Mouse (Mus musculus) fat pad, adult 2 months (tissue): ENCODE measurements around the gene Col9a3.

Experiments used
- DNase-seq: peaks from one replicate; pipeline ENCODE4 v3.0.0-alpha.2; 2011; ENCODE audit warnings: low read depth, low spot score; ENCODE audit errors: extremely low read depth

The Col9a3 gene

DNA sequence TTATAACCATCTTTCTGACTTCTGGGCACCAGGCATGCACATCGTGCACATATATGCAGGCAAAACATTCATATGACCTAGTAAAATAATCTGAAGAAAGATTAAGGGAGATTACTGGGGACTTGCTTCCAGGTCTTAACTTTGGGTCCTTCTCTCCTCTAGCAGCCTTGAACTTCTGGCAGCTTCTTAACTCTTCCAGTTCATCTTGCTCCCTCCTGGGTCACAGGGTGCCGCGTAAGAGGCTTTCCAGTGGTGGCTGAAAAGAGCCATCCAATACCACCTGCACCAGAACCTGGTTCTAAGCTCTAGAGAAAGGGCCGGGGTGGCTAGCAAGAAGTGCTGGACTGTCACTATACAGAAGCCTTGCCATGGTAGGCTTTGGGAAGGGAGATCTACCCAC is at the start of gene Col9a3:
Gene Col9a3, plus strand, starts transcription at position 301 of the 400 bp plus-strand sequence.
- DNase-seq, result no peak

DNA sequence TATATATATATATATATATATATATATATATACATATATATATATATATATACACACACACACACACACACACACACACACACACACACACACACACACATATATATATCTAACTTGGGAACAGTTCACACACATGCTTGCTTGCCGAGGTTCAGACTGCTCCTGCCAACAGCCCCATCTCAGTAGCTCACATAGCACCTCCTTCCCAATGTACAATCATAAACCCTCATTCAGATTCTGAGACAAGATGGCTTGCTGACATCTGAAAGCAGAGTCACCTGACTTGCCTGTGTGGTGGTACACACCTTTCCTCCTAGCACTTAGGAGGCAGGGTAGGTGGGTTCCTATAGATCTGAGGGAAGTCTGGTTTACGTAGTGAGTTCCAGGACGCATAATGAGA is 45.2 kb upstream of the Col9a3 start:
- DNase-seq, result no peak

DNA sequence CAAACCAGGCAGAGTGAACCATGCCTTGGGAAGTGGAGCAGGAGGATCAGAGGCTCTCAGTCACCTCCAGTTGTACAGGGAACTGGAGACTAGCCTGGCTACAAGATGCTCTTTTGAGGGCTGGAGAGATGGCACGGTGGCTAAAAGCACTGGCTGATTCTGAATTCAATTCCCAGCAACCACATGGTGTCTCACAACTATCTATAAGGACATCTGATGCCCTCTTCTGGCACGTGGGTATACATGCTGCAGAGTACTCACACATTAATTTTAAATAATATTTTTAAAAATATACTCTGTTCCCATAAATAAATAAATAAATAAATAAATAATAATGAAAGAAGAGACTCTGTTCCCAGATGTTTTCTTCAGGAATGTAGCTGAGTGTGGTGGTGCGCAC is 42.4 kb upstream of the Col9a3 start:
- no peak for DNase-seq

DNA sequence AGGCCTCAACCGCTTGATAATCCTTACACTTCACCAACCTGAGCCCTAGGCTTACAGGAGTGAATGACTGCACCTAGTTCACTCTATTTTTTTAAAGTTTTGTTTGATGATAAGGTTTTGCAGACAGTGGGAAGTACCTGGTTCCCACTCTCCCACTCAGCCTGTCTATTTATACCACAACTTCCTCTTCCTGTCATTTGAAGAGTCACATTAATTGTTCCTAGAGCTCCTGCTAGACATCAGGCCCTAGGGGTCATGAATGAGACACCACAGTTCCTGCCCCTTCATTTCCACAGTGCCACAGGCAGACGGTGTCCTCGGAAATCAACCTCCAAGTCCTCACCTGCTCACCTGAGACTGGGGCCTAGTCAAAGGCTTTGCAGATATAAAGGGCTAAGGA is 41.1 kb upstream of the Col9a3 start:
- DNase-seq, result no peak

DNA sequence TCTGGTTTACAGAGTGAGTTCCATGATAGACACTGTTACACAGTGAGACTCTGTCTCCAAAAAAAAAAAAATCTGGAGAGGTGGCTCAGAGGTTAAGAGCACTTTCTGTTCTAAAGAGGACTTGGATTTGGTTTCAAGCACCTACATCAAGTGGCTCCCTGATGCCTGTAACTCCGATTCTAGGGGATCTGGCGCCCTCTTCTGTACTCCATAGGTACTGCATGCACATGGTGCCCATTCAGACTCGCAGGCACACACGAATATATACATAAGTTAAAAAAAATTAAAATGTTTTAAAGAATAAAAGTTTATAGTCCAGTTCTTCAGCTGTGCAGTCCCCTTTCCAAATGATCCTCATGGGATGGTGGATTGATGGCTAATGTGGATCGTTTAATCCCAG is 37.3 kb upstream of the Col9a3 start:
- no peak for DNase-seq

DNA sequence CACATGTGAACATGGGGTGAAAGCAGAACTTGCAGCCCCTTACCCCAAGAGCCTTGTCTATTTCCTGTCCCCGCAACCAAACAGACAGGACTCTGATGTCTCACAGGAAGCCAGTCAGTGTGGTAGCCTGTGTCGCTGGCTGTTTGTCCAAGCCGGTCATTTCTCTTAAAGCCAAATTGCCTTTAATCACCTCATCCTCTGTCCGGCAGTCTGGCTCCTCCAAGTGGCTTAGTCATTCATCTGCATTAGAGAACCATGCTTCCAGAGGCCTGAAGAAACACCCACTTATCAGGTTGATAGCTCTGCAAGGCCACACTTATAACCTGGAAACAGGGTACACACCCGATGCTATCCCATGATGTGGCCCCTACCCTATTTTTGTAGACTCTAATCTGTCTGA is 35.4 kb upstream of the Col9a3 start:
- no peak for DNase-seq

DNA sequence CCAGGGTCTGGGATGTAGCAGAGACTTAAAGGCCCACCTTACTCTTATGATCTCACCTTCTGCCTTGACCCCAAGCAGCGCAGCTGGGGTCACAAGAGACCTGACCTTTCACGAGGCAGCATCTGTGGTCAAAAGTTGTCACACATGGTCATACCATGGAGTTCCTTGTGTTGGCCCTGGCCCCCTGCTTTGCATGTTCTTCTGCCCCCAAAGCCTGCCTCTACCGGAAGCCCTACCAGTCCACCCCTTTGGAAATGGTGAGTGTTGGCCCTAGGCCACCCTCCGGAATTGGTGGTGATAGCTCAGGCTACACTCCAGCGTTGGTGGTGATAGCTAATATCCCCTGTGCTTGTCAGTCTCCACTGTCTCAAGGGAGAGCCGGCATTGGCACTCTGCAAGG is 34.3 kb upstream of the Col9a3 start:
- DNase-seq, result no peak

DNA sequence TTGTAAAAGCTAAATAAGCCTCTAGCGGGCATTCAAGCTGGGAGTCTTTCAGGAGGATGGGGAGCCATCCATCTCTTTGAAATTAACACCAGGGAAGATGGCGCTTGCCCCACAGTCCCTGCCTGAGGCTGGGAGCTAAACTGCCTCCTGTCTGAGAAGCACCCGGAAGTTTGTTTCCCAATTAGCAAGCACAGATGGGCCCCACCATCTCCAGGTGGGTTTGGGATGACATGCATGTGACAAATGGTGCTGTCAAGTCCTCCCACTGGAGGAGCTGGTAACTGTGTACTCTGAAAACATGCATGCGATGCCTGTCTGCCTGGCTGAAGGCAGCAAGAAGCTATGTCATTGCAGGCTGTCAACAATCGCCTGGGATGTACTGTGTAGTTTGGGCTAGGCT is 33.7 kb upstream of the Col9a3 start:
- no peak for DNase-seq

DNA sequence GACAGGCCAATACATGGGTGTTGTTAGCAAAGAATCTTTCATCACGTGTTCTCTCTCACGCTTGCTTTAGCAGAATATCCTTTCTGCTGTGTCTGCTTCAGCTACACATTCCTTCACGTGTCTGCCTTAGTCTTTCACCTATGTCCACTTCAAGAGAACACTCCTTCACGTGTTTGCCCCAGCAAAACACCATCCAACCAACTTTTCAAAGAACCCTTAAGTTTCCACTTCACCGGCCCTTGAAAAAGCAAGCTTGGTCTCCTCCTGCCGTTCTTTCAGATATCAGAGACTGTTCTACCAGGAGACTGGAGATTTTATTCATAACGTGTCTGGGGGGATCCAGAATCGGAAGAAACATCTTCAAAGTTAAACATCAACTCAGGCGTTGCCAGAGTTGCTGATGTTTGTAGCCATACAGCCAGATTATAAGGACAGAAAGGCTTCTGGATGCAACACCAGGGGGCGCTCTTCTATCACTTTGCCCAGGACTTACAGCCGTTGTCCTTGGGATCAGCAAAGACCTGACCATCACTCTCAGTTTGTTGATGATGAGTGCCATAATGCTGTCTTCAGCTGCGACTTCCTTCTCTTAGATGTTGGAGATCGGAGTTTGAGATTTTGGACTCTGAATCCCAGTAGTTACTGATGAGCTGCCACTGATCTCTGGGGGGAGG is 31.2 kb upstream of the Col9a3 start:
- DNase-seq, result no peak

DNA sequence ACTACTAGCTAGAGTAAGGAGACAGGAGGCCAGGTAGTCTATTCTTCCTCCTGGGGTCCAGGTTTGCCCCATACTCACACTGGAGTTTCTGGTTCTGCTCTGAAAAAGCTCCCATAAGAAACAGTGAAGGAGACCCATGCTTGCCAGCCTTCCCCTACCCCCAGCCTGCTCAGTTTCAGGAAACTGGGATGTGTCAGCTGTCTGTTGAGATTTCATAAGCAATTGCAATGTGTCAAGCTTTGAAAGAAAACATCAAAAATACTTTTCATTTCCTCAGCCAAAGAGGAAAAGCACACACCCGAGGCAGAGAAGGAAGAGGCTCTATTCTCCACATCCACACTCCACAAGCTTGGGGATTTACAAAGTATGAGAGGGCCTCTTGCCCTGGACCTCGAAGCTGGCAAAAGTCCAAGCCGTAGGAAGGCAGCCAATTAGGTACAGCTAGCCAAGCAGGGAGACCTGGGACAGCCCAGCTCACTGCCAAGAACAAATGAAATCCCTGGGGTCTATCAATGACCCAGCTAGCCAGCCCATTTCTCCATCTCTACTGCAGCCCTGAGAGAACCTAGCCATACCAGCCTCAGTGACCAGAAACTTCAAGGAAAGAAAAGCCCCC is 28.5 kb upstream of the Col9a3 start:
- DNase-seq, result no peak

DNA sequence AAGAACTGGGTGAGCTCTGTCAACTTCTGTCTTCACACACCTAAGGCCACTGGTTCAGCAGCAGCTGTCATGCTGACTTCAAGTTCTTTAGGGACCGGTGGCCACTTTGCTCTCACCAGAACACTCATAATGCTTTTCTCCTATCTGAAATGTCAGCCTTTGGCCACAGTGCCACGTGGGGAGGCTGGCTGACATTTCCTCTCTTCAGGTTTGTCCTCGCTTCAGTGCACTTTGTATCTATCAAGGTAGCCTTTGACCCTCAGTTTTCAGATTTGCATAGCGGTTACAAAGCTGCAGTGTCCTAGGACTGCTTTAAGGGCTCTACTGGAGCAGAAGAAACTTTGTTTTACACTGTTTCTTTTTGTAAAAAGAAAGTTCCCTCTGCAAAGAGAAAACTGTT is 21.1 kb upstream of the Col9a3 start:
- DNase-seq, result no peak

DNA sequence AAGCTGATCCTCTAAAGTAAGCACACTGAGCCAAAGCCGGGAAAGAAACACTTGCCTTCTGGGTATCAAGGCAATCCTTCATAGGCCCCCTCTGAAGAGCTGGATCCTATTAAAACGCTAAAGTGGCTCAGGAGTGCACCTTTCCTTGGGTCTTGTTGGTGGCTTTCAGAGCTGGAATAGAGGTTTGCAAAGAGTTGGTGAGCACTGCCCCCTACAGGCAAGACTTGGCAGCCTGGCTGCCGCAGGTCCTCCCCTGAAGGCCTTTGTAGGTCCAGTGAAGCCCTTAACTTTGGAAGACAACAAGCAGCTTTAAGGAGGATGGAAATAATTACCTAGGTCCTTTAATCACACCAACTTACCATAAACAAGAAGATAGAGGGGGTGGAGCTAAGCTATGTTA is 18.9 kb upstream of the Col9a3 start:
- DNase-seq, result no peak

DNA sequence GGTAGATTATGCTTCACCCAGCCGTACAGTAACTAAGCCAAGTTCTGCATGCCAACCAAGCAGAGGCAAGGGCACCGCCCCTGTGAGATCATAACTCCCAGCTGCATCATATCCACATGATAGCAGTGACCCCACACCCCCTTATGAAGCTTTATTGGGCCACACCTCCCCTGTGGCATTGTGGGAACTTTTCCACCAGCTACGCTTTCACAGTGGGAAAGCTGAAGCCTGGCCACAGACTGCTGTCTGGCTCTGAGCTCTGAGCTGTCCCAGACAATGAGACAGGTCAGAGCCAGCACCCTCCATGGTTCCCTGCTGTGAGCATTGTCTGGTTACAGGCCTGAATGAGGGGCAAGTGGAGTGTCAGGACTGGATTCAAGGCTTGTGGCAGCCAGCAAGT is 16.6 kb upstream of the Col9a3 start, which contains the start of gene Mrgbp:
Gene Mrgbp, plus strand, starts transcription at position 303 of the 400 bp plus-strand sequence.
- DNase-seq, result no peak

DNA sequence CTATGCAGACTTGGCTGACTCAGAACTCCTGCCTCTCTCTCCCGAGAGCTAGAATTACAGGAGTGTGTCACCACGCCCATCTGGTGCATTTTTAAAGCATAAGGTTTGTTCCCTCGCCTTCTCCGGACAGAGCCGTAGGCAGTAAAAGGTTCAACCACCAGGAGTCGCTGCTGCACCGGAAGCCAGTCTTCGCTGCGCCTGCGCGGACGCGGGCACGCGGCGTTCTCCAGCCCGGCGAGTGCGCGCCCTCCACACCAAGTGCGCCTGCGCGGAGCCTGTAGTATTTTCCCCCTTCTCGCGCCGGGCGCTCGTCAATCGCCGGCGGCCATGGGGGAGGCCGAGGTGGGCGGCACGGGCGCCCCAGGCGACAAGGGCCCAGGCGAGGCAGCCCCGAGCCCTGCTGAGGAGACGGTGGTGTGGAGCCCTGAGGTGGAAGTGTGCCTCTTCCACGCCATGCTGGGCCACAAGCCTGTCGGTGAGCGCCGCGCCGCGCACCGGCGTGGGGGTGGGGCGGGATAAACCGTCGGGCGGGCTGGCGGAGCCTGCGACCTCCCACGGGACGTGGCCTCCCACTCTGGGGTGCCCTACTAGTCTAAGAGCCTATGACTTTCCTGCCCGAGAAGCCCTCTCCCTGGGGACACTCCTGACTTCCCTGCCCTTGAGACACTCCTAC is 15.0 kb upstream of the Col9a3 start:
- peak; percentile 40 for DNase-seq

DNA sequence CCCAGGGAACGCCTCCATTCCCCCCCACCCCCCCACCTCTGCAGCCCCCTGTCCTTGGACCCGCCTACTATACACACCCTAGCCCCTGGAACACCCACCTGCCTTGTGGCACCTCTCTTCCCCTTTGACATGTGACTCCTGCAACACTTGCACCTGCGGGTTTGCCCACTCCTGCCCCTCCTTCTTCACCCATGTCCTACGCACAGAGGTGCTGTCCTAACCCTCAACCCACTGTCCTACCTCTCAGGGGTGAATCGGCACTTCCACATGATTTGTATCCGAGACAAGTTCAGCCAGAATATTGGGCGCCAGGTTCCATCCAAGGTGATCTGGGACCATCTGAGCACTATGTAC is 14.5 kb upstream of the Col9a3 start:
- DNase-seq, result no peak

DNA sequence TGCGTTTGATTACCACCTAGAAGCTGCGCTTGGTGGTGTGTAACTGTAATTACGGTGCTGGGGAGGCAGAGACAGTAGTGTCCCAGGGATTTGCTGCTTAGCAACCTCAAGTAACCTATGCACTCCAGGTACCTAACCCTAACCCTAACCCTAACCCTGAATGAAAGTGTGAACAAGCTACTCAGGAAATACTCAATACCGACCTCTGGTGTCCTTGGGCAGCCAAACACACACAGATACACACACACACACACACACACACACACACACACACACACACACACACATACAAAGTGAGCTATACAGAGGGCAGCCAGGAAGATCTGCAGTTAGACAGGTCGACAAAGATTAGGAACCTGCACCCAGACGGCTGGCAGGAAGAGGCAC is 8.9 kb upstream of the Col9a3 start:
- no peak for DNase-seq

DNA sequence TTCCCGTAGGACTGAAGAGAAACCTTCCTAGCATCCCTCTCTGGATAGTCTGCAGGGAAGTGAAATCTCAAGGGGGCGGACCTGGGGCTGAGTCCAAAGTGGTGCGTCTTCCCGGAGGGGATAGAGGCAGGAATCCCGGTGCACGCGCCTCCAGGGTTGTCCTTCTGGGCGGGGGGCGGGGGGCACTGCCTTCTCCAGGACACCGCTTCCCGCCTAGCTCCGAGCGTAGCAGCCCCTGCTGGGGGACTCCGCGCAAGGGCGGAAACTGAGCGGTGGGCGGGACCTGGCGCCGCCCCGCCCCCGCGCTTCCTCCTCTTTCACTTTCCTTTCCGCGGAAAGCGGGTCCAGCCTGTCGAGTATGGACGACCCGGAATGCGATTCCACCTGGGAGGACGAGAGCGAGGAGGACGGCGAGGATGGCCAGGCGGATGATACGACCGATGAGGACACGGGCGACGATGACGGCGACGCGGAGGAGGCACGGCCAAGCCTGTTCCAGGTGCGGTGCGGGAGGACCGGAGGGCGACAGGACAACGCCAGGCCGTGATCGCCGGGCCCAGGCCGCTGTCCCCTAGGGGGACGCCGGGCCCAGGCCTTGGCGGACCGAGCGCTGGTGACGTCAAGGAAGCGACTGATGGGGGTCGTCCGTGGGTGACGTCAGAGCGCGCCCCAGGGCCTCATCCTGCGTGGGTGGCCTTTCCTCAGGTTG is 8.3 kb upstream of the Col9a3 start, which contains the start of gene Ogfr:
Gene Ogfr, plus strand, starts transcription at position 123 of the 709 bp plus-strand sequence.
- DNase-seq, result no peak

DNA sequence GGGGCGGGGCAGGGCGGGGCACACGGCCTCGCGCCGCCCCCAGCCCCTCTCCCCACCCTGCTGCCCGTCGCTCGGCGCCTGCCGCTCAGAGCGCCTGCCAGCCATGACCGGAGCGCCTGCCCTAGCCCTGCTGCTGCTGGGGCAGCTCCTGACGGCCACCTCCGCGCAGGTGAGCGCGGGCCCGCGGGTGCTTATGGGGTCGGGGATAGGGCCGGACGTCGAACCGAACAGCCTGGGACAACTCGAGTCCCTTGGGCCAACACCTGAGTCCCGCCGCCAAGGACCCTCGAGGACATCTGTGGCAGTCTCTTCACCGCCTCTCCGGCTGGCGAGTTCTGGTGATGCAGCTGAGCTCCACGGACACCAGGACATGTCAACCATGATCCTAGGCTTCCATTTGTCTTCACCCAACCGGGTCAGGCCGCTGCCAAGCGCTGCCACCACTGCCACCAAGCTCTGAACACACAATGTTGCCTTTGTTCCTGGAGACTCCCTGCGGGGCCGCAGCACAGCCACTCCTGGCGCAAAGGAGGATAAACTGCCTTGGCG is 641 bp downstream of the Col9a3 start:
- no peak for DNase-seq

DNA sequence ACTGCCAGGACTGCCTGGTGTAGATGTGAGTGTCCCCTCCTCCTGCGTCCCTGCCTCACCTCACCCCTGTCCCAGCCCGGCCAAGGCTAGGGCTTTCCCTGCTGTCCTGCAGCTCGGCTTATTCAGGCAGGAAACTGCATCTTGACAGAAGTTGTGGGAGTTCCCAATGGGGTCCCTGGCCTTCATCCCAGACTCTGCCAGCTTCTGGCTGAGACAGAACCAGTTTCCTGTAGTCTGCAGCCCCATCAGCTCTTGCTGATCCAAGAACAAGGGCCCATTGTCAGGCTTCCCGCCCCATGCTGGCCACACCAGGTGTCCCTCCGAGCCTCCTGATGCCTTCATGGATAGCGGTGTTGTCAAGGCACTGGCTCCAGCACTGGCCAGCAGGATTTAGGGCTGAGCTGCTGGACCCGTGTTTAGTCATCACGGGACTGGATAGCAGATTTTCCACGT is 3.0 kb downstream of the Col9a3 start:
- no peak for DNase-seq

DNA sequence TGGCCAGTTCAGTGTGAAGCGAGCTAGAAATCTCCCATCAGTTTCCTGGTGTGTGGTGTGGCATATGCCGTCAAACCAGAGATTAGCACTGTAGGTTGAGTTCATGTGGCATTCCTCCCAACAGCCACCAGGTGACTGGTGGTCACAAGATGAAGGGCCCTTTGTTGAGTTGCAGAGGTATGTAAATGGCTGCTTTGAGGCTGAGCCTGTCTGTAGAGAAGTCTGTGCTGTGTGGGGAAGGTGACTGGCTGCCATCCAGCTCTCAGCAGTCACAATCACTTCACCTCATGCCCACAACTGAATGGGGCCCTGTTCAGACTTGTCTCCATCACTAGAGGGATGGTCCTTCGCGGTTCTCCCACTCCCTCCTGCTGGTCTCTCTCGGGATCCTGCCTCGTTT is 7.2 kb downstream of the Col9a3 start:
- no peak for DNase-seq

DNA sequence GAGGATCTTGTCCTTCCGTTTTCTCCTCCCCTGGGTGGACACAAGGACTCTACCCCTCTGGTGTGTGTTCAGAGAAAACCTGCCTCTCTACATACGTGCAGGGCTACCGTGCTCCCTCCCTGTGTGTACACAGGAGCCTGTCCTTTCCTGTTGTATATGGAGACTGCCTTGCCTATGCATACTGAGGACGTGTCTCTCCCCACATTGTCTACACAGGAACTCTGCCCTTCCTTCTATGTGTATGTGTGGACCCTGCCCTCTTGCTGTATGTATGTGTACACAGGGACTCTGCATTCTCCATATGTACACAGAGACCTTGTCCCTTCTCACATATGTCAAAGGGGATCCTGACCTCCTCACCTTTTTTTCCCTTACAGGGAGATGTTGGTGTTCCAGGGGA is 12.7 kb downstream of the Col9a3 start:
- DNase-seq, result no peak
